Mouse (Mus musculus): Measurements from ENCODE around the gene Gse1. TPM values are rescaled to one million over a fixed set of nuclear protein-coding genes. Genes with fewer than 3 reads are reported as not detected.
A peak's percentile ranks its signal among the peaks of the same experiment; 100 is the strongest.

Gse1 gene
- total RNA-seq, 2 experiments from 2014 or later, result 77.7 to 105 TPM

DNA sequence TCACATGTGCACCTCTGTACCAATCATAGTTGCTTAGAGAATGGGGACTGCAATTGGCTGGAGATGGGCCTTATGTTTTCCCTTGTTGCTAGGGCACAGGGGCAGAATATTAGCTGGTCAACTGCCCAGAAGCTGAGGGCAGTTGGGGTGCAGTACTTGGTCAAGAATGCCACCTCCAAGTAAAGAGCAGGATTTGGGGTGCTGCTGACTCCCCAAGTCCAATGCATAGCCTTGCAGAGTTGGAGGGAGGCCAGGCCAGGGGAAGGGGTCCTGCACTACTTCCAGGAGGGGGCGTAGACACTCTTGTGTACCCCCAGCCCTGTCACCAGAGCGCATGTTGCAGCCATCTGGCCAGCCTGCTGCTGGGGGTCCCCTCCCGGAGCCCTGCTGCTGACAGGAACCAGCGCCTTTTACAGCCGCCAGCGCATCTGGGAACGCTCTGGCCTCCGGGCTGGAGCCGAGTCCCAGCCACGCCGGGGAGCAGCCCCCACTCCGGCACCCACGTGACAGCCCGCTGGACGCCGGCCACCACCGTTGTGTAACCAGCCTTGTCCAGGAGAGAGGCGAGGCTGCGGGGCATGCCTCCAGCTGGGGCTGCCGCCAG lies 37.3 kb upstream of the Gse1 start:
- peak overlapping the region; percentile 85 for H3K27ac ChIP-seq
- peak overlapping the region; percentile 36 for H3K4me3 ChIP-seq
- TF ChIP-seq CTCF (IDR thresholded peaks at IDR 0.05), result no peak; the same call in 1 of the 2 replicates
- peak; percentile 85 to 91 for DNase-seq (ENCODE audit: extremely low spot score in 1 of 2, low spot score in 2 of 2)
- intact Hi-C loops (cut with DNase I), result no loop called here

DNA sequence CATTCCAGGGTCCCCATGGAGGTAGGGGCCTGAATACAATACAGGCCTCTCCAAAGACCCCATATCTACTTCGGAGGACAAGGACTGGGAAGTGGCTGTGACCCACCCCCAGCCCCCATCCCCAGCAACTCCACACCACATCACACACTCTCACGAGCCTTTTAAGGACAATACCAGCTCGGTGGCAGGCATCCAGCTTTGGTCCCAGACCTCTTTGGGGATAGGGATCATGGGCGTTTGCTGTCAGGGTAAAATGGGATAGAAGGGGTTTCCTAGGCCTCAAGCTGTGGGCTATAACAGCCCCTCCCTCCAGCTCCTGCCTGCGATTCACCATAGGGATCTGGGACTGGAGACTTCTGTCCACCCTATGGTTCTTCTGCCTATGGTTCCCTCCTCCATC lies 36.6 kb upstream of the Gse1 start:
- H3K4me3 ChIP-seq, result no peak overlapping the region
- H3K27ac ChIP-seq, result peak overlapping the region; percentile 85
- DNase-seq (ENCODE audit: extremely low spot score in 1 of 2, low spot score in 2 of 2), result no peak
- intact Hi-C loops (cut with DNase I), result no loop called here
- no peak for TF ChIP-seq CTCF (IDR thresholded peaks at IDR 0.05)

DNA sequence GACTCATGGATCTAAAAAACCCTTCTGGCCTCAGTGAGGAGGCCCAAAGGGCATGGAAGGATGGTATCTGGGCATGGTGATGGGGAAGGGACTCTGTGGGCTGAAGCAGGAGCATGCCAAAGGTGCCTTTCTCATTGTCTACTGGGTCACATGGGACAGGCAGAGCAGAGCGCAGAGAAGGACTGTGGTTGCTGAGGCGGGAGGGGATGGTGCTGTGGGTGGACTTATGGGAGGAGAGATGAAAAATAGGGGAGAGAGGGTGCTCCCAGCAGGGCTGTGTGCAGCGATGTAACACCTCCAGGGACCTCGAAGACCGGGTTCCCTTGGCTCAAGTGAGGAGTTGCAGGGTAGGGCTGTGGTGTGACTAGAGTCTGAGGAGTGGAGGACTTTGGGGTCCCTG lies 36.1 kb upstream of the Gse1 start:
- intact Hi-C loops (cut with DNase I), result no loop called here
- DNase-seq (ENCODE audit: extremely low spot score in 1 of 2, low spot score in 2 of 2), result no peak
- no peak overlapping the region for H3K27ac ChIP-seq
- TF ChIP-seq CTCF (IDR thresholded peaks at IDR 0.05), result no peak
- H3K4me3 ChIP-seq, result no peak overlapping the region

DNA sequence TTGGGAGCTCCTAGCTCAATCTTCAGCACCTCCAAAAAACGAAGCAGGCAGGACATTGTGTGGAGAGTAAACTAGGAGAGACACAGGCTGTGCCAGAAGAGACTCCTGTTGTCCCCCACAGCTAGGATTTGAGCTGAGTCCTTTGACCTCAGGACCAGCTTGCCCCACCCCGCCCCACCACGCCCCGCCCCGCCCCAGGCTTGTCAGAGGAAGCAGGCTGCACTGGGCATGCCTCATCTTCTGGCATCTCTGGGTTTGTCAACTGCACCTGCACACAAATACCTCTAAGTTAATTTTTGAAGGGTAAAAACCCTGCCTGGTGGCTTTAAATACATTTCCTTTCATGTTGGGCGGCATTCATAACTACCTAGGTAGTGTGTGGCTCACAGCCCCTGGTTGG lies 26.9 kb upstream of the Gse1 start:
- no peak for TF ChIP-seq CTCF (IDR thresholded peaks at IDR 0.05)
- no peak for DNase-seq (ENCODE audit: extremely low spot score in 1 of 2, low spot score in 2 of 2)
- intact Hi-C loops (cut with DNase I), result no loop called here
- no peak overlapping the region for H3K4me3 ChIP-seq
- H3K27ac ChIP-seq, result no peak overlapping the region

DNA sequence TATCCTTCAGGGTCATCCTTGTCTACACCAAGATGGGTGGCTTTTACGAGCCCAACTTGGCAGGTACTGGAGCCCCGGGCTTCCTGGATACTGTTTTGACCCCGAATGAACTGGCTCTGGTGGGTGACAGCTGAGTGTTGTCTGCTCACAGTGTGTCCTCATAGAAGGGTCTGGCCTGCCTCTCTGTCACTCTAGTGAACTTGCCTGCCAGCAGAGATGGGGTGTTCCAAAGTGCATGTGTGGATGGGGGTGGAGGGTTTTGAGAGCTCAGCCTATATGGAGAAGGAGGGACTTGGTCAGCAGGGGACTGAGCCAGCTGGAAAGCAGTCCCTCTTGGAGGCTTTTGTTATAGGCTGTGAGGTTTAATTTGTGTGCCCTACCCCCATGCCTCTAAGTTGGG lies 25.7 kb upstream of the Gse1 start:
- Histone ChIP-seq H3K4me3 (no peak overlapping the region), H3K27ac (no peak overlapping the region)
- no peak for DNase-seq (ENCODE audit: extremely low spot score in 1 of 2, low spot score in 2 of 2)
- no peak for TF ChIP-seq CTCF (IDR thresholded peaks at IDR 0.05)
- intact Hi-C loops (cut with DNase I), result no loop called here

DNA sequence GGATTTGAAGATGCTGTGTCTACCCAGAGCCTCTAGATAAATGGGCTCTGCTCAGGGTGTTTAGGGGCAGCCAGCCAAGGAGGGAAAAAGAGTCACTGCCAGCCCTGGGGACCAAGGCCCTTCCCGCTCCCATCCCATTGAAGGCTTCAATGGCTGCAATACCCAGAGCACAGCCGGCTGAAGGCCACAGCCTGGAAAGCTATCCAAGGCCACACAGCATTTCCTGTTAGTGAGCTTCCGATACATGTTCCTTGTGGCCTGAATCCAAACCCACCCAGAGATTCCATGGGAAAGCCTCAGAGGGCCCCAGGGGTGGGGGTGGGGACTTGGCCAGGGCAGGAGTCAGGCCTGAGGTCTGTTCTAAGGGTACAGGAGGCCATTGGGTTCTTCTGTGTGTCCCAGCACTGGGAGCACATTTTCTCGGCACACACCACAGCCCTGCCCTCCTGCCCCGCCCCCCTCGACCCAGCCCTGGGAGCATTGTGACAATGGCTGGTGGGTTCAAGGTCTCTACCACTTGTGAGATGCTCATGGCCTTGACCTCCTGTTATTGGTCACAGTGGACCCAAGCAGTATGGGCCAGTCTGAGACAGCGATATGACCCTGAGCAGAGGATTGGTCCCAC lies 23.4 kb upstream of the Gse1 start:
- no peak for DNase-seq (ENCODE audit: extremely low spot score in 1 of 2, low spot score in 2 of 2)
- H3K4me3 ChIP-seq, result no peak overlapping the region
- no peak for TF ChIP-seq CTCF (IDR thresholded peaks at IDR 0.05)
- intact Hi-C loops (cut with DNase I), result no loop called here
- no peak overlapping the region for H3K27ac ChIP-seq

DNA sequence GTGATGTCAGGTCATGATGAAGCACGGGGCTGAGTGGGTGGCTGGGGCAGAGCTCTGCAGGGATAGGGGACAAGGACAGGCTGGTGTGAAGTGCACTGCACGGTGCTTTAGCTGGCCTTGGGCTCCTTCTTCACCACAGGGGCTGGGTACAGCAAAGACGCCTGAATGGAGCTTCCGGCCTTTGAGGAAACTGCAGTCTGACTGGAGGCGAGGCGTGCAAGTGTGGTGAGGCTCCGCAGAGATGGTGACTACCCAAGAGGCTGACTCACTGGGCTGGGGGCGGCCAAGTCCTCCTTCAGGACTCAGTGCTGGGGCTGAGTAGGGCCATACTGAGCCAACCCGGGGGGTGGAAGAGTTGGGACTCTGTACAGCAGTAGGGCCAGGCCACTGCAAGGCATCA lies 22.3 kb upstream of the Gse1 start:
- intact Hi-C loops (cut with DNase I), result no loop called here
- no peak overlapping the region for H3K27ac ChIP-seq
- no peak; the same call in 1 of the 2 replicates for TF ChIP-seq CTCF (IDR thresholded peaks at IDR 0.05)
- DNase-seq (ENCODE audit: extremely low spot score in 1 of 2, low spot score in 2 of 2), result peak in 1 of 2 experiments; percentile 50
- no peak overlapping the region for H3K4me3 ChIP-seq

DNA sequence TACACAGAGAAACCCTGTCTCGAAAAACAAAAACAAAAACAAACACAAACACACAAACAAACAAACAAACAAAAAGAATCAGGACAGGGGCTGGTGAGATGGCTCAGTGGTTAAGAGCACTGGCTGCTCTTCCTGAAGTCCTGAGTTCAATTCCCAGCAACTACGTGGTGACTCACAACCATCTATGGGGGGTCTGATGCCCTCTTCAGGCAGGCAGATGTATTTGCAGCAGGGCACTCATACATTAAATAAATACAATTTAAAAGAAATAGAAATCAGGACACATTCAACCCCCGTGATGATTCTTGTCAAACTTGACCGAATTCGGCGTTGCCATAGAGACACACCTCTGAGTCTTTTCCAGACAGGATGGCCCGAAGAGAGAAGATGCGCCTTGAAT lies 20.9 kb upstream of the Gse1 start:
- intact Hi-C loops (cut with DNase I), result no loop called here
- DNase-seq (ENCODE audit: extremely low spot score in 1 of 2, low spot score in 2 of 2), result no peak
- peak; percentile 36 for TF ChIP-seq CTCF (IDR thresholded peaks at IDR 0.05)
- Histone ChIP-seq H3K4me3 (no peak overlapping the region), H3K27ac (no peak overlapping the region)

DNA sequence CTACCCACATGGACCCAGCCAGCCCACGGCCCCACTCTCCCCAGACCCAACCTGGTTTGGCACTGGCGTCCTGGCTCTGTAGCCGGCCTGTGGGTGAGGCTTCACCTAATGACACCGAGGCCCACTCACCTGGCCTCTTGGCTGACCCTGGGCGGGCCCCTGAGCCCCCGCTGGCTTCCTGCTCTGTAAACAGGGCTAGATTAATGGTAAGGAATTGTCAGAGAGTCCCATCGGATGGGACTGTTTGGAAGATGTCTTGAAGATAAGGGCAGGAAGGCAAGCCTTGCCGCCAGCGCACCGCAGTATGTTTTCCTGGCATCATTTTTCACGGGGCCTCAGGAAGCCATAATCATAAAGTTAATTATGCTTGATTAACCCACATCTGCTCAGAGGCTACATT lies 20.1 kb upstream of the Gse1 start:
- H3K27ac ChIP-seq, result no peak overlapping the region
- H3K4me3 ChIP-seq, result no peak overlapping the region
- no peak for DNase-seq (ENCODE audit: extremely low spot score in 1 of 2, low spot score in 2 of 2)
- no peak for TF ChIP-seq CTCF (IDR thresholded peaks at IDR 0.05)
- intact Hi-C loops (cut with DNase I), result no loop called here

DNA sequence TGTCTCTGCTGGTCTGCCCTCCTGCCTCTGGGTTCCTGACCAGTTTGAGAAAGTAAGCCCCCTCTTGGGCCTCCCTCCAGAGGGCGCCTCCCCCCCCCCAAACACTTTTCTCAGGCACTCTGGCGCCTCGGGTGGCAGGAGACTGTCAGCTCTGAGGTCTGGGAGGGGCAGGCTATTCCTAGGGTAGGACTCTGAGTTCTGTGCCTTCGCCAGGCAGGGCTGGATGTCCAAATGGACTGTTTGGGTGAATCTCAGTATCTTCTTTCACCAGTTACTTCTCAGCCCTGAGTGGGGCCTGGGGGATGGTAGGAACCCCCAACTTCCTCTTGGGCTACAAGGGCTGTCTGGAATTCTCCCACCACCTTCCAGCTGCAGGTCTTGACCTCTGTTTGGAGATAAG lies 16.9 kb upstream of the Gse1 start:
- no peak for DNase-seq (ENCODE audit: extremely low spot score in 1 of 2, low spot score in 2 of 2)
- intact Hi-C loops (cut with DNase I), result no loop called here
- TF ChIP-seq CTCF (IDR thresholded peaks at IDR 0.05), result peak; percentile 12
- Histone ChIP-seq H3K4me3 (no peak overlapping the region), H3K27ac (no peak overlapping the region)

DNA sequence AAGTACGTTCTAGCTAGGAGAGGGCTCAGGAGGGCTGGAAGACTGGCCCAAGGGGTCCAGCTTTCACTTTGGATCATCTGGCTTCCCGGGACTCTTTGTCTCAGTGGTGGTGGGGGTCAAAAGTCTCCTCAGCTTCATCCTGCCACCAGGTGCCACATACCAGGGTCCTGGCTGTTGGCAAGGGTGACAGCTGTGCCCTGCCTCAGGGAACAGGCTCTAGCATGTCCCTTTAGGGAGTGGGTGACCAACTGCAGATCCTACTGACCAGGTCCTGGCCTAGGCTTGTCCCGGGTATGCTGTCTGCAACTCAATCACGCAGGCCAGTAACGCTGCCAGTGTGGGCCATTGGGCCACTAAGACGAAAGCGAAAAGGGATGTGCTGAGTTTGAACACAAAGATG lies 15.7 kb upstream of the Gse1 start:
- Histone ChIP-seq H3K27ac (no peak overlapping the region), H3K4me3 (no peak overlapping the region)
- intact Hi-C loops (cut with DNase I), result no loop called here
- TF ChIP-seq CTCF (IDR thresholded peaks at IDR 0.05), result no peak
- DNase-seq (ENCODE audit: extremely low spot score in 1 of 2, low spot score in 2 of 2), result no peak

DNA sequence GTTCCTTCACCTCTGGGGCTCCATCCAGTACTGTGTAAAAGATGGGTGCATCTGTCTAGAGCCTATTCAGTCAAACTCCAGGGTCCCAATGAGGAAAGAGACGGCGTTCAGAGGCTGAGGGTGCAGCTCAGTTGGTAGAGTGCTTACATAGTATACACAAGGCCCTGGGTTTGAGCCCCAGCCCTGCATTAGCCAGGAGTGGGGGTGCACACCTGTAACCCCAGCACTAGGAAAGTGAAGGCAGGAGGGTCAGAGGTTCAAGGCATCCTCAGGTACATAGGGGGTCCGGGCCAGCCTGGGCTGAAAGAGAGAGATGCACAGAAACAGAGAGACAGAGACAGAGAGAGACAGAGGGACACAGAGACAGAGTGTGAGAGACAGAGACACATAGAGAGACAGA lies 15.0 kb upstream of the Gse1 start:
- no peak for DNase-seq (ENCODE audit: extremely low spot score in 1 of 2, low spot score in 2 of 2)
- no peak overlapping the region for H3K4me3 ChIP-seq
- intact Hi-C loops (cut with DNase I), result no loop called here
- H3K27ac ChIP-seq, result no peak overlapping the region
- TF ChIP-seq CTCF (IDR thresholded peaks at IDR 0.05), result no peak

DNA sequence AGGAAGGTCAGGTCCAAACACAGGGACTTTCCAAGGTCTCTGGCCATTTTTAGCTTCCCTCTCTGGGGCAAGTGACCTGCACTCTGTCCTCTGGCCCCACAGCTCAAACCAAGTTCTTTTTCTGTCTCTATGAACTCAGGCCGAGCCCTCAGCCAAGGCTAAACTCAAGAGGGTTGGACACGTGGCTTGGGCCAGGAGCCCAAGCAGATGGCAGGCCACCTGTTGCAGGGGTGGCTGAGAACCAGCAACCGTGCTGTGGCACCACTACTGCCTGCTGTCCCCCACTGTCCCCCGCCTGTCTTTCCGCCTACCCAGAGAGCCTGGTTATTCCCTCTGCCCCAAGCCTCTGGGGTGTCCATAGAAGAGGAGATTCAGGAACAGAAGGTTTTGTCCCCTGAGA lies 14.3 kb upstream of the Gse1 start:
- intact Hi-C loops (cut with DNase I), result no loop called here
- Histone ChIP-seq H3K27ac (no peak overlapping the region), H3K4me3 (no peak overlapping the region)
- no peak for TF ChIP-seq CTCF (IDR thresholded peaks at IDR 0.05)
- DNase-seq (ENCODE audit: extremely low spot score in 1 of 2, low spot score in 2 of 2), result no peak

All from left cerebral cortex, adult 2 months (tissue).